In the genomic region with DNA sequence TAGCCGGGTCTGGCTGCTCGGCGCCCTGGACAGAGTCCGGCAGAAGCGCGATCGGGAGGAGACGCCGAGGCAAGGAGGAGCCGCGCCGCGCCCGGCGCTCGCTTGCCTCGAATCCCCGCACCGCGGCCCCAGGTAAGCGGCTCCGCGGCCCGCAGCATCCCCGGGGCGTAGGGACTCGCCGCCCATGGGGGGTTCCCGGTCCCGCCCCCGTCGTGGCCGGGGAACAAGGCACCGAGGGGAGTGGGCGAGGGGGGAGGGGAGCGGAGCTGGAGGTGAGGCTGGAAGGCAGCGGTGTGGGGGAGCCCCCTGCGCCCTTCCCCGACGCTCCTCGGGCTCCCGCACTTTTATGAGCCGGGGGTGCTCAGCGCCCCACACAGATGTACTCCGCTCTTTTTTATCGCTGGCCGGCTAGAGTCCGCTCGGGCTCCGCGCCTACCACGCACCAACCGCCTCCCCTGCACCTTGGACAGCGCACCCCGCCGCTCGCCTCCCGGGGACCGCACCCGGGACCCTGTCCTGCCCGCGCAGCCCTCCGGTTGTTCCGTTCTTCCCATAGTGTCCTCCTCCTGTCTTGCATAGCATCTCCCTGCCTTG, we compare ENCODE assay signal across 8 mouse cellular contexts. TPM values are rescaled to one million over a fixed set of nuclear protein-coding genes. Genes with fewer than 3 reads are reported as not detected.
DNase-seq lines count a peak whose midpoint lies in the region; ATAC-seq and TF ChIP-seq lines count a peak whose summit lies in the region.

No protein-coding gene starts in this region.

- no peaks in the 10 kb centered on the region for H3K27me3 ChIP-seq in testis, adult 2 months (ENCODE audit: control insufficient read depth, insufficient read depth, low read length)
- peaks cover 17% of the 10 kb centered on the region for H3K27me3 ChIP-seq in limb, embryonic 15.5 days

- peak; percentile 36 for DNase-seq in gastrocnemius, adult 2 months
- no peak for DNase-seq in gastrocnemius, postnatal 25 days
- no peak for DNase-seq in testis, postnatal 14 days (ENCODE audit: low spot score)
- DNase-seq in left cerebral cortex, postnatal 25 days (ENCODE audit: low spot score in 2 of 2) = no peak

- peak overlapping the region; percentile 6 for H3K27ac ChIP-seq in gastrocnemius, adult 2 months
- H3K27ac ChIP-seq in testis, adult 2 months (ENCODE audit: control insufficient read depth, insufficient read depth, low read depth, low read length) = no peak overlapping the region
- peak overlapping the region; percentile 79 for H3K27ac ChIP-seq in limb, embryonic 15.5 days
- peak overlapping the region; percentile 80 for H3K27ac ChIP-seq in olfactory bulb, adult 2 months (ENCODE audit: insufficient read depth, low read depth, low read length)

- TF ChIP-seq CTCF in gastrocnemius, adult 2 months (IDR thresholded peaks at IDR 0.05) = no peak
- no peak for TF ChIP-seq CTCF in testis, adult 2 months (IDR thresholded peaks at IDR 0.05; ENCODE audit: control insufficient read depth, insufficient read depth, insufficient replicate concordance, low read depth, low read length)
- no peak for TF ChIP-seq CTCF in olfactory bulb, adult 2 months (IDR thresholded peaks at IDR 0.05; ENCODE audit: insufficient read depth, low read depth, low read length)

- intact Hi-C loops in gastrocnemius, adult 2 months (cut with DNase I) = no loop called here
- intact Hi-C loops in left cerebral cortex, postnatal 25 days (cut with DNase I) = loop anchor here (5.0 to 10.0 kb wide), 2 partner anchors 55 to 248 kb away; no protein-coding TSS in a partner anchor

- H3K9me3 ChIP-seq in limb, embryonic 15.5 days = no peaks in the 10 kb centered on the region

- no peak for TF ChIP-seq POLR2A in testis, adult 2 months (IDR thresholded peaks at IDR 0.05; ENCODE audit: control insufficient read depth, low read depth, low read length)
- TF ChIP-seq POLR2A in olfactory bulb, adult 2 months (IDR thresholded peaks at IDR 0.05; ENCODE audit: insufficient read depth, low read depth, low read length) = no peak

- ATAC-seq in granulocyte monocyte progenitor cell, adult 5-6 weeks (replicated peaks; ENCODE audit: poor library complexity, severe bottlenecking) = peak; percentile 55
- peak; percentile 21; the same call in 1 of the 2 replicates for ATAC-seq in limb, embryonic 15.5 days (ENCODE audit: insufficient number of reproducible peaks, low FRiP score, low TSS enrichment, low read depth)

- H3K4me2 ChIP-seq in limb, embryonic 15.5 days = peak overlapping the region; percentile 97

- 1% methylated on average over 56 of the region's 64 CpGs for WGBS in limb, embryonic 15.5 days
- 1% methylated on average over 64 of the region's 64 CpGs for WGBS in olfactory bulb, adult 2 months

- H3K9ac ChIP-seq in limb, embryonic 15.5 days = peak overlapping the region; percentile 68

- peaks cover 12% of the 10 kb centered on the region for H3K4me1 ChIP-seq in testis, adult 2 months (ENCODE audit: control insufficient read depth, insufficient read depth, low read length)
- peaks cover 19% of the 10 kb centered on the region for H3K4me1 ChIP-seq in limb, embryonic 15.5 days
- peaks cover 4% of the 10 kb centered on the region for H3K4me1 ChIP-seq in olfactory bulb, adult 2 months (ENCODE audit: control insufficient read depth, insufficient read depth, low read length)

- no peaks in the 10 kb centered on the region for H3K36me3 ChIP-seq in testis, adult 2 months (ENCODE audit: control insufficient read depth, insufficient read depth, low read length)
- no peaks in the 10 kb centered on the region for H3K36me3 ChIP-seq in limb, embryonic 15.5 days

- H3K4me3 ChIP-seq in gastrocnemius, adult 2 months = peak overlapping the region; percentile 83
- H3K4me3 ChIP-seq in testis, adult 2 months (ENCODE audit: control insufficient read depth, low read depth, low read length) = peak overlapping the region; percentile 82
- H3K4me3 ChIP-seq in limb, embryonic 15.5 days = peak overlapping the region; percentile 79
- peak overlapping the region; percentile 91 for H3K4me3 ChIP-seq in olfactory bulb, adult 2 months (ENCODE audit: insufficient read depth, low read depth, low read length)

RNA-seq across cellular contexts. Expression of a gene that starts 0.4 kb away (rescaled TPM):
- 1 to 10 TPM in 1 of 2 experiments, under 1 TPM in 1; 0.48 to 1.1 TPM for total RNA-seq in gastrocnemius, adult 2 months (2021)
- 1 to 10 TPM in 1 of 2 experiments, under 1 TPM in 1; 0.99 to 1.2 TPM for total RNA-seq in gastrocnemius, postnatal 25 days (2021)
- polyA plus RNA-seq in testis, adult 2 months (2012; rRNA removed) = 3.9 and 5.1 TPM in 2 replicates
- total RNA-seq in granulocyte monocyte progenitor cell, adult 5-6 weeks (2014; fragmentation: Nextera tagmentation) = not detected in 2 replicates
- not detected in 2 replicates for total RNA-seq in granulocyte monocyte progenitor cell, adult 5-6 weeks (2017)
- polyA plus RNA-seq in limb, embryonic 15.5 days (2015; fragmentation: Nextera tagmentation; extraction: Ambion mirVana) = 17.8 and 19.4 TPM in 2 replicates
- polyA plus RNA-seq in olfactory bulb, adult 2 months (2012; ENCODE audit: insufficient read depth, insufficient read length, low replicate concordance, missing spikeins) = not detected in 2 replicates
- total RNA-seq in left cerebral cortex, postnatal 25 days (2021) = 10 to 100 TPM; 57.1 to 60.3 TPM

Comparison
In these comparisons a context has a peak if more than half of its experiments do, and no peak if none do; other contexts are left out.
1. RNA of a gene that starts 0.4 kb away (total RNA-seq): 57.1 to 60.3 TPM in left cerebral cortex, postnatal 25 days; 0.99 to 1.2 TPM in gastrocnemius, postnatal 25 days, 0.48 to 1.1 TPM in gastrocnemius, adult 2 months and not detected in granulocyte monocyte progenitor cell, adult 5-6 weeks; every median in the first group is over 10 times any median in the second.
2. Peak in every context shown above with its lines, with median percentiles within 50 percentile points of each other: H3K4me3 ChIP-seq.